Mouse (Mus musculus): ENCODE results near the gene Slit3.

DNA sequence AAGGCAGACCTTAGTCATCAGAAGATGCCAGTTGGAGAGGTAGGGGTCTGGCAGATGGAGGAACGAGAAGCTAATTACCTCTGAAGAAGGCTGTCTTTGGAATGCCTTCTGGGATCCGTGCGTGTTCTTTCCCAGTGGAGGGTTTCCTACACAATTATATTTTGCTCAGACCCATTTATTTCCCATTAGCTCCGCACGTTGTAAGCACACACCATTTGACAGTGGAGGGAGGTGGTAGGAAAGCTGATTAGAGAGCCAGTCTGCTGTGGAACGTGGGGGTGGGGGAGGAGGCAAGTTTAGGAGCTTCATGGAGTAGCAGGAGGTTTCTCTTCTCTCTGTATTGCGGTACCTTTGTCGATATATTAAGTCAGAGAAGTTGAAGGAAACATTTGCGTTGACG is 530.3 kb downstream of the Slit3 start:
- TF ChIP-seq EP300 (IDR thresholded peaks at IDR 0.05) (no peak), CTCF (IDR thresholded peaks at IDR 0.05) (no peak)

All from lung, postnatal 0 days (tissue).